Mouse (Mus musculus) frontal cortex, adult (tissue): Measurements from ENCODE around the gene Il6ra.
"Not testable (repeated sequence)": the region's sequence is repeated elsewhere in the genome, so short reads cannot be mapped to it uniquely, and the experiment has no call there.

Experiments
- ATAC-seq: cut with Nextera tagmentation; 2 replicates; pipeline ENCODE4 v1.9.2; 2017; ENCODE audit warnings: mild to moderate bottlenecking, moderate library complexity, mixed read lengths; ENCODE audit not compliant: low TSS enrichment

Il6ra gene

GRCm38 (mm10) chr3:89875781-89876180, 37.2 kb downstream of the Il6ra start:
- ATAC-seq, result no peak

- no peak for ATAC-seq
These were observed 38.0 kb downstream of the Il6ra start for GRCm38 (mm10) chr3:89875021-89875420.

- ATAC-seq, result no peak
These were observed 38.9 kb downstream of the Il6ra start for GRCm38 (mm10) chr3:89874076-89874475.

- ATAC-seq, result no peak
These were observed 40.3 kb downstream of the Il6ra start for GRCm38 (mm10) chr3:89872684-89873083.

GRCm38 (mm10) chr3:89872209-89872608, 40.8 kb downstream of the Il6ra start:
- ATAC-seq, result peak; percentile 41; the same call in 1 of the 2 replicates

- no peak for ATAC-seq
These were observed 41.6 kb downstream of the Il6ra start for GRCm38 (mm10) chr3:89871339-89871914.

GRCm38 (mm10) chr3:89870472-89871271, 42.3 kb downstream of the Il6ra start:
- no peak for ATAC-seq

GRCm38 (mm10) chr3:89869556-89869955, 43.4 kb downstream of the Il6ra start:
- no peak for ATAC-seq

- no peak for ATAC-seq
These were observed 44.0 kb downstream of the Il6ra start for GRCm38 (mm10) chr3:89868956-89869355.

GRCm38 (mm10) chr3:89868357-89868756, 44.6 kb downstream of the Il6ra start:
- no peak for ATAC-seq

- ATAC-seq, result peak; percentile 88
These were observed 45.3 kb downstream of the Il6ra start for GRCm38 (mm10) chr3:89867651-89868050.

GRCm38 (mm10) chr3:89865764-89866163, 47.2 kb downstream of the Il6ra start:
- no peak for ATAC-seq

- no peak for ATAC-seq
These were observed 48.0 kb downstream of the Il6ra start for GRCm38 (mm10) chr3:89865020-89865419.

GRCm38 (mm10) chr3:89863716-89864509, 49.1 kb downstream of the Il6ra start:
- no peak for ATAC-seq

GRCm38 (mm10) chr3:89863276-89863675, 49.7 kb downstream of the Il6ra start:
- not testable (repeated sequence) for ATAC-seq

- no peak for ATAC-seq
These were observed 50.7 kb downstream of the Il6ra start for GRCm38 (mm10) chr3:89862182-89862761.

- no peak; the same call in 1 of the 2 replicates for ATAC-seq
These were observed 51.9 kb downstream of the Il6ra start for GRCm38 (mm10) chr3:89861070-89861469.

GRCm38 (mm10) chr3:89860343-89860742, 52.7 kb downstream of the Il6ra start:
- no peak for ATAC-seq

GRCm38 (mm10) chr3:89859936-89860335, 53.1 kb downstream of the Il6ra start:
- no peak for ATAC-seq

GRCm38 (mm10) chr3:89858888-89859287, 54.1 kb downstream of the Il6ra start:
- peak; percentile 99 for ATAC-seq

GRCm38 (mm10) chr3:89858123-89858522, 54.9 kb downstream of the Il6ra start:
- 0 out of 2 replicates have a peak, but pooled peaks have one; percentile 35 for ATAC-seq

GRCm38 (mm10) chr3:89857353-89857752, 55.6 kb downstream of the Il6ra start:
- ATAC-seq, result no peak
